Mouse (Mus musculus) liver, postnatal 0 days (tissue): ENCODE results near the gene Wdr93. TPM values are rescaled to one million over a fixed set of nuclear protein-coding genes. Genes with fewer than 3 reads are reported as not detected.

Source experiments
- ATAC-seq: fragments of 200-750 bp; cut with Nextera tagmentation; 2 replicates; pipeline ENCODE4 v1.8.0; 2017; ENCODE audit warnings: mild to moderate bottlenecking, moderate library complexity
- DNase-seq: peaks from one replicate; pipeline ENCODE4 v3.0.0-alpha.2; 2016
- H3K27ac ChIP-seq: fragments of 300-500 bp; sonication (generic); 2 replicates; pipeline ENCODE4 v1.5.1; 2014; ENCODE audit warnings: antibody characterized with exemption, moderate library complexity, mild to moderate bottlenecking, low read depth
- H3K27me3 ChIP-seq: fragments of 300-500 bp; sonication (generic); 2 replicates; pipeline ENCODE4 v1.6.1; 2014; ENCODE audit warnings: low read length, control low read depth, mixed read lengths; ENCODE audit not compliant: insufficient read depth
- H3K36me3 ChIP-seq: fragments of 300-500 bp; sonication (generic); replicated peaks from 2 replicates; pipeline ENCODE4 v1.6.1; 2014; ENCODE audit warnings: mild to moderate bottlenecking, control low read depth, low read length, moderate library complexity, mixed read lengths; ENCODE audit not compliant: insufficient read depth
- H3K4me1 ChIP-seq: fragments of 300-500 bp; sonication (generic); 2 replicates; pipeline ENCODE4 v1.6.1; 2014; ENCODE audit warnings: antibody characterized with exemption, mild to moderate bottlenecking, control low read depth; ENCODE audit not compliant: insufficient read depth
- H3K4me2 ChIP-seq: fragments of 300-500 bp; sonication (generic); 2 replicates; pipeline ENCODE4 v1.6.1; 2014; ENCODE audit warnings: low read depth, mild to moderate bottlenecking, low read length, moderate library complexity, mixed read lengths
- H3K4me3 ChIP-seq: fragments of 300-500 bp; sonication (generic); 2 replicates; pipeline ENCODE4 v1.5.1; 2014; ENCODE audit warnings: low read depth, low read length
- H3K9ac ChIP-seq: fragments of 300-500 bp; sonication (generic); replicated peaks from 2 replicates; pipeline ENCODE4 v1.6.1; 2014; ENCODE audit warnings: mild to moderate bottlenecking, moderate library complexity
- H3K9me3 ChIP-seq: fragments of 300-500 bp; sonication (generic); 2 replicates; pipeline ENCODE4 v1.6.1; 2016; ENCODE audit warnings: mild to moderate bottlenecking, control low read depth, low read length, mixed read lengths
- CTCF ChIP-seq: sonication (generic); IDR thresholded peaks from 2 replicates; pipeline ENCODE4 v1.5.1; 2016; ENCODE audit warnings: antibody characterized with exemption, low read depth
- EP300 ChIP-seq: IDR thresholded peaks from 2 replicates; pipeline ENCODE4 v1.6.1; 2016; ENCODE audit warnings: antibody characterized with exemption, low read depth, mild to moderate bottlenecking
- WGBS: fragments of 180-500 bp; shearing (Covaris S2); extraction: QIAGEN DNeasy Blood & Tissue Kit; methylation state at CpG from one replicate; pipeline ENCODE4 v1.1.7; 2014; ENCODE audit not compliant: insufficient replicate concordance; 5-methylcytosine and 5-hydroxymethylcytosine counted together
- polyA plus RNA-seq: library from polyadenylated mRNA; unstranded; fragments of >200 nt; fragmentation: Nextera tagmentation; extraction: Ambion mirVana; gene quantifications from 2 replicates; pipeline ENCODE4 v1.2.1, GENCODE M21; 2015

Gene Wdr93
- polyA plus RNA-seq, 1 experiment from 2014 or later: 0.11 TPM

DNA sequence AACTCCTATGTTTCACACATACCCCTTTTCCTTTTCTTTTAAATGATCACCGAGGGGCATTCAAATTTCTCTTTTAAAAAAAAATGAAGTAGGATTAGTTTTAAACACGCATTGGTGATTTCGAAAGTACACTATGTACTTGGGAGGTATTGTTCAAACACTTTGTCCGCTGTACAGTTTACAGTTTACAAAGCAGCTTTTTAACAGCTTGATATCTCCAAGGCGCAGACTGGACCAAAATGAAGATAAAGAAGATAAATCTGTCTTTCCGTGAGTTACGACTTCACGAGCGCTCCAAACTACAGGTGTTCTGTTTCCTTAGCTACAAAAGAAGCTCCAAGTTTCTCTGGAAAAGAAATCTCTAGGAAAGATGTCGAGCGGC, 695 bp upstream of the Wdr93 start:
- DNase-seq (no peak), ATAC-seq (0 out of 2 replicates have a peak, but pooled peaks have one; percentile 27)
- Histone ChIP-seq H3K4me3 (peak overlapping the region; percentile 74), H3K4me1 (peaks cover 12% of the 10 kb centered on the region), H3K4me2 (peak overlapping the region; percentile 98), H3K27me3 (no peaks in the 10 kb centered on the region), H3K9me3 (no peaks in the 10 kb centered on the region), H3K27ac (peak overlapping the region; percentile 73; the same call in 1 of the 2 replicates), H3K9ac (peak overlapping the region; percentile 68), H3K36me3 (0 out of 2 replicates have a peak, but pooled peaks cover 2% of the 10 kb centered on the region)
- peak; percentile 60; the same call in 1 of the 2 replicates for TF ChIP-seq EP300
- TF ChIP-seq CTCF: no peak
- 8% methylated on average over 11 of the region's 11 CpGs for WGBS

DNA sequence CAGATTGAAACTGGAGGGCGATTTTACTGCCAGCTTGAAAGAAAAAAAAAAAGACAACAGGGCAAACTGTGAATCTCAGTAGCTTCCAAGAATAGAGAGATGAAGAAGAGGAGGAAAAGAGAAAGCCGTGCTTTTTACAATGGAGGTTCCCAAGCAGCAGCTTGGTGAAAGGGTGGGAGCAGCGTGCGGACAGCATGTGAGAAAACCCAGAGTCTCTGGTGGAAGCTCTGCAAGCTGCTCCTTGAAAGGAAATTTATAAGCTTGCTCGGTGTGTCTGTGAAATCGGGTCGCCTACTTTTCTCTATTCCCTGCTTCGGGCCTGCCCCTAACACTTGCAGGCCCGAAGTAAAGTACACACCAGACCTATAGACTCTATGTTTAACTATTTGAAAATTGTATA, 1.1 kb downstream of the Wdr93 start:
- no peaks in the 10 kb centered on the region for H3K36me3 ChIP-seq
- H3K9me3 ChIP-seq: no peaks in the 10 kb centered on the region
- WGBS: 86% methylated on average over 9 of the region's 9 CpGs
- H3K4me3 ChIP-seq: no peak overlapping the region
- H3K4me1 ChIP-seq: peaks cover 12% of the 10 kb centered on the region
- H3K27ac ChIP-seq: no peak overlapping the region
- no peaks in the 10 kb centered on the region for H3K27me3 ChIP-seq
- ATAC-seq (no peak), DNase-seq (no peak)
- H3K4me2 ChIP-seq: no peak overlapping the region
- TF ChIP-seq CTCF (no peak), EP300 (no peak)
- no peak overlapping the region for H3K9ac ChIP-seq

DNA sequence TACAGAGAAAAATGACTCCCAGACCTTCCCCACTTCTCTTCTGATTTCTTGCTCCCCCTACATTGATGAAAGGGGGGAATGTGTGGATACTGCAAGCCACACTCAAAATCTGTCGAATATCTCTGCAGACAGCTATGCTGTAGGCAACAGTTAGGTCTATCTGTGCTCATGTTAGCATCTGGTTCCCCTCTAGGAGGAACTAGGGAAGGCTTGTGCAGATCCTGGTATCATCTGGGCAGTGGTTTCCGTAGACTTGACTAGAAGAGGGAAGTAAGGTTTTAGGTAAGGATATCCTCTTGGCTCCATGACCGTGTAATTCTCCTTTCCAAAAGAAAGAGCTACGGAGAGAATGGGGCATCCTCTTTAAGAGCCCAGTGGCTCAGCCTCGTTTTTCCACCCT, 1.6 kb downstream of the Wdr93 start:
- no peak overlapping the region for H3K9ac ChIP-seq
- H3K9me3 ChIP-seq: no peaks in the 10 kb centered on the region
- ATAC-seq (no peak), DNase-seq (no peak)
- H3K27ac ChIP-seq: no peak overlapping the region
- H3K4me2 ChIP-seq: no peak overlapping the region
- TF ChIP-seq CTCF: no peak
- no peak for TF ChIP-seq EP300
- no peak overlapping the region for H3K4me3 ChIP-seq
- no peaks in the 10 kb centered on the region for H3K36me3 ChIP-seq
- no peaks in the 10 kb centered on the region for H3K27me3 ChIP-seq
- 27% methylated on average over 5 of the region's 5 CpGs for WGBS
- H3K4me1 ChIP-seq: peaks cover 12% of the 10 kb centered on the region

DNA sequence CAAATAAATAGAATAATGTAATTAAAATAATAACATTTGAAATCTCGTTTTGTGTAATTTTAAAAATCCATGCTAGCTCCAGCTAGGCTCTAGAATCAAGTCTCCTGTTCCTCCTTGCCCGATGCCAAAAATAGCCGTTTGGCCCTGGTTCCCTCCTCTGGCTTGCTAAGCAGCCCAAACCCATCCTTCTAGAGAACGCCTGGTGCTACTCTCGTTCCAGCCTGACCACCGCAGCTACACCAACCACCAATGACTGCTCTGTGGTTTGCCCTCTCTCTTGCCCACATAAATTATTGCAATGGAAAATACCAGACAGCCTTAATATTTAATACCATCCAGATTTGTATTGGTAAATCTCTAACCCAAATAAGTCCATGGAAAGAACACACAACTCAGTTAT, 4.7 kb downstream of the Wdr93 start:
- no peaks in the 10 kb centered on the region for H3K36me3 ChIP-seq
- no peaks in the 10 kb centered on the region for H3K27me3 ChIP-seq
- 64% methylated on average over 6 of the region's 6 CpGs for WGBS
- peaks cover 9% of the 10 kb centered on the region for H3K4me1 ChIP-seq
- no peak overlapping the region for H3K9ac ChIP-seq
- no peak for ATAC-seq
- H3K27ac ChIP-seq: no peak overlapping the region
- no peak overlapping the region for H3K4me2 ChIP-seq
- H3K9me3 ChIP-seq: no peaks in the 10 kb centered on the region
- DNase-seq: no peak
- TF ChIP-seq EP300: no peak
- H3K4me3 ChIP-seq: no peak overlapping the region

DNA sequence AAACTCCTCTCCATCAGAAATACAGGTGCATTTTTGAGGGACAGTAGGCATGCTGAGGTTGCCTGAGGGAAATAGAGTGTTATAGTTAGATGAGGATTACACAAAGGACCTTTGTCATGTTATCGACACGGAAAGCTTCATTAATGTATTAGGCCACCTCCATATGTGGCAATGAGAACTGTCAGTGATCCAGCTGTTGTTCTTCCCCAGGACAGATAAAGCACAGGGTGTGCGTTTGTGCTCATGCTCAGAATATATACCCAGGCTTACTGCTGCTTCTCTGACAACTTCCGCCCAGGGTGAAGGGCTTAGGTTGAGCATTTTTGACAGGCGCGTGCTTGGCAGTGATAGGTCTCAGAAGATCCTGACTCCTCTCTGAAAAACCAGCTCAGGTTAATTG, 6.5 kb downstream of the Wdr93 start:
- Histone ChIP-seq H3K9me3 (no peaks in the 10 kb centered on the region), H3K27me3 (no peaks in the 10 kb centered on the region), H3K27ac (no peak overlapping the region), H3K36me3 (no peaks in the 10 kb centered on the region), H3K9ac (no peak overlapping the region), H3K4me3 (no peak overlapping the region), H3K4me2 (no peak overlapping the region), H3K4me1 (no peaks in the 10 kb centered on the region)
- ATAC-seq (no peak), DNase-seq (no peak)
- WGBS: 78% methylated on average over 6 of the region's 6 CpGs
- TF ChIP-seq CTCF (no peak), EP300 (no peak)

DNA sequence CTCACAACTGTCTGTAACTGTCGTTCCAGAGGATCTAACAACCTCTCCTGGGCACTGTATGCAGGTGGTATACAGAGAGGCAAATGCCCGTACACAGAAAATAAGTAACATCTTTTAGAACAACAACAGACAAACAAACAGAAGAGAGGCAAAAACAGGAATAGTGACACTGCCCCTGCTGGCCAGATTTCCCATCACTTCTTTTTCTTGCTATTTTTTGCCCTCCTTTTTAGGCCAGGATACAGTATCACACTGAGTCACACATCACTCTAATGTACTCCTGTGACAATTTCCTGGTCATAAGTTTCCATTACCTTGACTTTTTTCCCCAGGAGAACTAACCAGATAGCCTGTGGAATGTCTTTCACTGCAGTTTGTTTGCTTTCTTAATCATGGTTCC, 13.4 kb downstream of the Wdr93 start:
- 38% methylated on average over 2 of the region's 2 CpGs for WGBS
- no peak for ATAC-seq
- Histone ChIP-seq H3K9me3 (no peaks in the 10 kb centered on the region), H3K36me3 (no peaks in the 10 kb centered on the region), H3K27me3 (no peaks in the 10 kb centered on the region), H3K4me1 (no peaks in the 10 kb centered on the region; the same call in 1 of the 2 replicates), H3K4me2 (no peak overlapping the region), H3K27ac (no peak overlapping the region), H3K4me3 (no peak overlapping the region), H3K9ac (no peak overlapping the region)
- no peak for TF ChIP-seq EP300
- TF ChIP-seq CTCF: peak; percentile 32; the same call in 1 of the 2 replicates
- no peak for DNase-seq

DNA sequence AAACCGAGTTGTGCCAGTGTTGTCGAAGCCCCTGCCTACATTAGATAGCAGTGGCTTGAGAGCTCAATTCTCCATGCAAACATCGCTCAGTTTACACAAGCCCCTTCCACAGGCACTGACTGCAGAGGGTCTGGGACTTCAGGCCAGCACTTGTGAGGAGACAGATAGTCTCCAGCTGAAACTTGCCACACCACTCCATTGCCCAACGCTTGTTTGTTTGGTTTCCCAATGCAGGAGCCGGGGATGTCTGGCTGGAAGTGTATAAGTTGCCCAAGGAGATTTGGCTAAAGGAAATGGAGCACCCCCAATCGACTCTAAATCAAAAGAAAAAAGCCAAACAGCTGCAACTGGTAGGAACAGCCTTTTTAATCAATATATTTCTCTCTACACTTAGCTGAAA, 15.2 kb downstream of the Wdr93 start:
- Histone ChIP-seq H3K27ac (no peak overlapping the region), H3K4me2 (no peak overlapping the region), H3K36me3 (no peaks in the 10 kb centered on the region), H3K27me3 (no peaks in the 10 kb centered on the region), H3K9ac (no peak overlapping the region), H3K4me3 (no peak overlapping the region), H3K4me1 (no peaks in the 10 kb centered on the region; the same call in 1 of the 2 replicates), H3K9me3 (no peaks in the 10 kb centered on the region)
- DNase-seq: peak; percentile 62
- peak; percentile 75 for ATAC-seq
- WGBS: 36% methylated on average over 6 of the region's 6 CpGs
- TF ChIP-seq EP300: no peak
- no peak for TF ChIP-seq CTCF
